Mouse (Mus musculus) stomach, embryonic 16.5 days (tissue): ENCODE data around the gene Scin. TPM values are rescaled to one million over a fixed set of nuclear protein-coding genes. Genes with fewer than 3 reads are reported as not detected.
A peak's percentile ranks its signal among the peaks of the same experiment; 100 is the strongest.

Experiments used
- ATAC-seq: fragments of 200-750 bp; cut with Nextera tagmentation; 2 replicates; pipeline ENCODE4 v1.8.0; 2017; ENCODE audit warnings: moderate number of reproducible peaks, moderate TSS enrichment; ENCODE audit not compliant: insufficient read depth, low FRiP score
- H3K27ac ChIP-seq: fragments of 300-500 bp; sonication (generic); 2 replicates; pipeline ENCODE4 v1.5.1; 2014; ENCODE audit warnings: low read length
- H3K27me3 ChIP-seq: fragments of 300-500 bp; sonication (generic); 2 replicates; pipeline ENCODE4 v1.6.1; 2014; ENCODE audit warnings: low read length, control low read depth, mixed read lengths; ENCODE audit not compliant: control insufficient read depth, insufficient read depth
- H3K36me3 ChIP-seq: fragments of 300-500 bp; sonication (generic); 2 replicates; pipeline ENCODE4 v1.6.1; 2014; ENCODE audit warnings: low read length; ENCODE audit not compliant: control insufficient read depth, insufficient read depth
- H3K4me1 ChIP-seq: fragments of 300-500 bp; sonication (generic); 2 replicates; pipeline ENCODE4 v1.6.1; 2014; ENCODE audit warnings: low read length, control low read depth, mixed read lengths; ENCODE audit not compliant: control insufficient read depth, insufficient read depth
- H3K4me2 ChIP-seq: fragments of 300-500 bp; sonication (generic); 2 replicates; pipeline ENCODE4 v1.6.1; 2014; ENCODE audit warnings: low read depth, low read length, mixed read lengths
- H3K4me3 ChIP-seq: fragments of 300-500 bp; sonication (generic); replicated peaks from 2 replicates; pipeline ENCODE4 v1.5.1; 2014; ENCODE audit warnings: mild to moderate bottlenecking, low read length
- H3K9ac ChIP-seq: fragments of 300-500 bp; sonication (generic); 2 replicates; pipeline ENCODE4 v1.6.1; 2014; ENCODE audit warnings: low read length
- H3K9me3 ChIP-seq: fragments of 300-500 bp; sonication (generic); replicated peaks from 2 replicates; pipeline ENCODE4 v1.6.1; 2016; ENCODE audit warnings: low read length, control low read depth; ENCODE audit not compliant: control insufficient read depth
- WGBS: fragments of 180-500 bp; shearing (Covaris S2); extraction: QIAGEN DNeasy Blood & Tissue Kit; methylation state at CpG from one replicate; pipeline ENCODE4 v1.1.7; 2014; 5-methylcytosine and 5-hydroxymethylcytosine counted together
- polyA plus RNA-seq: library from polyadenylated mRNA; unstranded; fragments of >200 nt; fragmentation: Nextera tagmentation; extraction: Ambion mirVana; gene quantifications from 2 replicates; pipeline ENCODE4 v1.2.1, GENCODE M21; 2015

Scin gene
- polyA plus RNA-seq, 1 experiment from 2014 or later = 9.6 TPM

DNA sequence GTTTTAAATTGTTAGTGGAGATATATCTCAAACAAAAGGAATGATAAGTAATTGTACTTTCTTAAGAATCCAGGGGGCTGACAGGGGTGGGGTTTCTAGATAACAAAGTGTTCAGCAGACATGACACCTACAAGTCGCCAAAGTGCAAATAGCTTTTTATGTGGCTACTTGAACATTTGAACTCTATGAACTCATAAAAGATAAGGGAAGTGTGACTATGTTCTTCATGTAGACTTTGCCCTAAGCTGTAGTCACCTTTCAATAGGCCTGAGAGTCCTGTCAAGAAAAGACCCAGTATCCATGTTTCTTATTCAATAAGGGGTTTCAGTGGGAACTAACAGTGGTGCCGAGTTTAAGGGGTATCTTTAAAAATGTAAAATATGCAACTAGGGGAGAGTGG is 110.1 kb downstream of the Scin start:
- Histone ChIP-seq H3K9ac (no peak overlapping the region), H3K27me3 (no peaks in the 10 kb centered on the region), H3K9me3 (no peaks in the 10 kb centered on the region), H3K4me3 (no peak overlapping the region), H3K36me3 (no peaks in the 10 kb centered on the region), H3K27ac (no peak overlapping the region), H3K4me1 (no peaks in the 10 kb centered on the region), H3K4me2 (no peak overlapping the region)
- 57% methylated on average over 2 of the region's 2 CpGs for WGBS
- ATAC-seq = no peak

DNA sequence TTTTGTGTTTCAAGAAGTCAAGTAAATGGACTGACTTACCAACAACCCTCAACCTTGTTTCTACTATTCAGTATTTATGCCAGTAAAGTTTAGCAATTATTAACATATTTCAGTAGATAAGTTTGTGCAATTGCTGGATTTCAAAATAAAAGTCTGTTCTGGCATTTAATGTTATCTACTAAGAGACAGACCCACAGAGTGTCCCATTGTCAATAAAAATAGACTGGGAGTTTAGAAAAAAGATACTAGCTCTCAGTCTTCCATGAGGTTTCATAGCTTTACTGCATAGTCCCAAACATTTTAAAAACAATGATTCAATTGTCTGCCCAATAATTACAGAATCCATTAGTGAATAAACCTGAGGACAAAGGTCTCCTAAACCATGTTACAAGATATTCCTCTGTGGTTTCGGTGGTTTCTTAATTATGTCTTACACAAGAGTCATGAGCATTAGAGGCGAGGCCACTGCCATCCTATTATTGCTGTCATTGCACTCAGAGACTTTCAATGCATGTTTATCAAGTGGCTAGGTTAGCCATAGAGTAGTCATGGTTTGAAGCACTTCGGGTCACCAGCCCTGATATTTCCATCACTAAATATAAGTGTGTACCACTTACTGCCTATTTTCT is 110.9 kb downstream of the Scin start:
- Histone ChIP-seq H3K4me2 (no peak overlapping the region), H3K27me3 (no peaks in the 10 kb centered on the region), H3K9me3 (no peaks in the 10 kb centered on the region), H3K27ac (no peak overlapping the region), H3K4me1 (no peaks in the 10 kb centered on the region), H3K36me3 (no peaks in the 10 kb centered on the region), H3K9ac (no peak overlapping the region), H3K4me3 (no peak overlapping the region)
- 75% methylated on average over 3 of the region's 3 CpGs for WGBS
- ATAC-seq = no peak

DNA sequence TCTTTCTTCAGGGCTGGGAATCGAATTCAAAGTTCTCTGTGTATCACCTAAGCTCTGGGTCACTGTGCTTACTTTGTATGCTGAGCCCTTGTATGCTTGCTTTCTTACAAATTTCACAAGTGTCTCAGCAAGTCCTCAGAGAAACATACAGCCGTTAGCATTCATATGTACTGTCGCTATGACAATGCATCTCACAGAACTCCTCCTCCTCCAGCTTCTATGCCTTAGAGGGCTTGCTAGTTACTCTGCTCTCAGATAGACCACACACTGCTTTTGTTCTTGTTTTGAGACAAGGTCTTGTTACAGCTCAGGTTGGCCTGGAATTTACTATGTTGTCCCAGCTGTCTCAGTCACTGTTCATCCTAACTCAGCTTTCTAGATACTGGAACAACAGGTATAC is 111.7 kb downstream of the Scin start:
- Histone ChIP-seq H3K36me3 (no peaks in the 10 kb centered on the region), H3K4me1 (no peaks in the 10 kb centered on the region), H3K4me3 (no peak overlapping the region), H3K9me3 (no peaks in the 10 kb centered on the region), H3K27ac (no peak overlapping the region), H3K27me3 (no peaks in the 10 kb centered on the region), H3K4me2 (no peak overlapping the region), H3K9ac (no peak overlapping the region)
- 78% methylated on average over 3 of the region's 3 CpGs for WGBS
- no peak for ATAC-seq

DNA sequence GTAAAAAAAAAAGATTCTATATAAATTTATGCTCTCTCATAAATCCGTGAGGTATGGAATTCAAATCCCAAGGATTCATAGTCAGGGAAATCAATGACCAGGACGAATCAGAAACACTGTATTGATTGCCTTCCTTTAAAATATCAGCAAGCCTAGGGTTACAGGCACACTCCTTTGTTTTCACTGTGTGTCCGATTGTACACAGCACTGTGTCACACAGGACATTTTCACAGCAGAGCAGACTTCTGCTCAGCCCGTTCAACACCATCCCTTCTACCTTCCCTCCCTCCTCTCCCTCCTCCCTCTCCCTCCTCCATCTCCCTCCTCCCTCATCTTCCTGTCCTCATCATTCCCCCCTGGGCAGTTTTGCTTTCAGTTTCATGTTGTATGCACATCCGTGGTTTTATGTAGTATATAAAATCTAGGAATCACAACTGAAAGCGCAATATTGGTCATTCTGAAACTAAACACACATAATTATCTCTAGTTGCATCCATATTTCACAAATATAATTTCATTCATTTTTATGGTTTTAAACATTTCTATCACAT is 116.0 kb downstream of the Scin start:
- Histone ChIP-seq H3K9me3 (no peaks in the 10 kb centered on the region), H3K4me1 (peaks cover 9% of the 10 kb centered on the region), H3K9ac (no peak overlapping the region), H3K27me3 (no peaks in the 10 kb centered on the region), H3K4me3 (no peak overlapping the region), H3K36me3 (no peaks in the 10 kb centered on the region), H3K4me2 (peak overlapping the region; percentile 29; the same call in 1 of the 2 replicates), H3K27ac (no peak overlapping the region)
- 62% methylated on average over 6 of the region's 6 CpGs for WGBS
- no peak for ATAC-seq

DNA sequence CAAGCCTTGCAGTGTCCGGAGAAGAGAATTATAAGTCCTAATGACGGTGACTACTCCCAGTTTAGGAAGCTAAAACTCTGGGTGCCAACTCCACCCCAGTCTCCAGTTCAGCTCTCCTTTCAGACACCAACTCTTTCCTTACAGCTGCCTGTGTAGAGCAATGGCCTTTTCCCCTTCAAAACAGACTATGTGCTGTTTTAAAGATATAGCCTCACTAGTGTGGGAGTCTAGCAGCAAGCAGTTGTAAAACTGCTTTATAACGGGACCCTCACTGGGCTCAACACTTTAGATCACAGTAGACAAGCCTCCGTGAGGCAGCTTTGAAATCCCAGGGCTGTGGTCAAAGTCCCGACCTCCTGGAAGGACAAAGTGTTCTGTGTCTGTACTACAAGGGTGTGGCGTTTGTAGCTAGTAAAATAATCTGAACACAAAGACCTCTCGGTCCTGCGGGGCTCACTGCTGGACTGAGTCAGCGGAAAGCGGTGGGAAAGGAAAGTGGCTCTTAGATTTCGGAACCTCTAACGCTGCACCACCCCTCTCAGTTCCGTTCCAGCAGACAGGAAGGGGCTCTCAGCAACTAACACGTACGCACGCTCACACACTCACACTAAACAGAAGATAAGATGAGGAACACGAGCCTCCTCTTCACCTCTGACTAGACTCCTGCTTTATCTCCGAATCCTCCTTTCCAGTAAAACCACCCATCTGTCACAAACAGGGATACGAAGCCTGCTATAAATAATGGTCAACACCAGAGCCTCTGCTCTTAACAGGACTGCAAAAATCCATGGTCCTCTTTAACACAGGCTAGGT is 117.2 kb downstream of the Scin start:
- no peaks in the 10 kb centered on the region for H3K9me3 ChIP-seq
- peak; percentile 87 for ATAC-seq
- WGBS = 13% methylated on average over 19 of the region's 19 CpGs

DNA sequence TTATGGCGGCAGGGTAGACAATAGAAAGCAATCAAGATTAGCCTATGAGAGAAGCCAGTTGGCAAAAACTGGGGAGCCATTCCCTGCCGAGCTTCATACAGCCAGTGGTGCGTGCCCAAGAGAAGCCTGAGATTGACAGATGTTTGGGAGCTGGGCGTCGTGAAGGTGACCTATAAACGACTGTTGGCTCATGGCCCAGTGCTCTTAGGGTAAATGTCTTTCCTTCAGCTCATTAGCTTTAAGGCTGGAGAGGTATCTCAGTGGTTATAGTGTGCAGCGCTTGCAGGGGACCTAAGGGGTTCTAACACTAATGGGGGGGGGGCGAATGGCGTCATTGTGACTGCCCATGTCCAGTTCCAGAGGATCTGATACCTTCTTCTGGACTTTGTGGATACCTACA is 118.0 kb downstream of the Scin start:
- Histone ChIP-seq H3K36me3 (no peaks in the 10 kb centered on the region), H3K27ac (no peak overlapping the region)
- ATAC-seq = no peak

More for the DNA sequence above, 117.2 kb downstream of the Scin start:
- H3K36me3 ChIP-seq = no peaks in the 10 kb centered on the region
- peaks cover 9% of the 10 kb centered on the region for H3K4me1 ChIP-seq
- peak overlapping the region; percentile 37 for H3K4me3 ChIP-seq
- H3K27ac ChIP-seq = peak overlapping the region; percentile 57
- H3K27me3 ChIP-seq = no peaks in the 10 kb centered on the region
- peak overlapping the region; percentile 45 for H3K4me2 ChIP-seq
- H3K9ac ChIP-seq = peak overlapping the region; percentile 65

DNA sequence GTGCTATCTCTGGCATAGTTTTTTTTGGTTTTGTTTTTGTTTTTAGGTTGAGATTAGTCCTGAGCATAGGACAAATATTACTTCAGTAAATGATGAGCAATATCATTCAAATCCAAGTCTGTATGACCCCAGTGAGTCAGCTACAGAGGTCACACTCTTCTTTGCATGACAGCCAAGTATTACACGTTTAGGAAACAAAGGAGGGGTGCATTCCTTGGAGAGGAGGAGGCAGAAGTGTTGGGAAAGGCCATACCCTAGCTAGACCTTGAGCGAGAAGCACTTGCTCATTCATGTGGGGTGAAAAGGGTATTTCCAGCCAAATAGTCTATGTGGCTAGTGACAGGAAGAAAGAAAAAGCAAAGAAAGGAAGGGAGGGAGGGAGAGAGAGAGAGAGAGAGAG is 124.2 kb downstream of the Scin start:
- no peaks in the 10 kb centered on the region for H3K4me1 ChIP-seq
- no peak overlapping the region for H3K27ac ChIP-seq
- no peaks in the 10 kb centered on the region for H3K9me3 ChIP-seq
- H3K27me3 ChIP-seq = no peaks in the 10 kb centered on the region
- no peak overlapping the region for H3K9ac ChIP-seq
- WGBS = 47% methylated on average over 2 of the region's 2 CpGs
- no peaks in the 10 kb centered on the region for H3K36me3 ChIP-seq
- H3K4me3 ChIP-seq = no peak overlapping the region
- no peak for ATAC-seq
- no peak overlapping the region for H3K4me2 ChIP-seq

More for the DNA sequence above, 118.0 kb downstream of the Scin start:
- Histone ChIP-seq H3K27me3 (no peaks in the 10 kb centered on the region), H3K4me1 (peaks cover 9% of the 10 kb centered on the region), H3K9me3 (no peaks in the 10 kb centered on the region), H3K4me3 (no peak overlapping the region), H3K4me2 (no peak overlapping the region), H3K9ac (no peak overlapping the region)
- WGBS = 77% methylated on average over 9 of the region's 9 CpGs
